Mouse (Mus musculus) midbrain, postnatal 0 days (tissue): Measurements from ENCODE around the gene Cdkn2aip. TPM values are rescaled to one million over a fixed set of nuclear protein-coding genes. Genes with fewer than 3 reads are reported as not detected.

ENCODE experiments used
- ATAC-seq: fragments of 200-750 bp; cut with Nextera tagmentation; 2 replicates; pipeline ENCODE4 v1.8.0; 2017; ENCODE audit warnings: moderate number of reproducible peaks, mild to moderate bottlenecking, moderate TSS enrichment, moderate library complexity; ENCODE audit not compliant: low FRiP score
- DNase-seq: peaks from one replicate; pipeline ENCODE4 v3.0.0-alpha.2; 2015; ENCODE audit warnings: low spot score
- H3K27ac ChIP-seq: fragments of 300-500 bp; sonication (generic); 2 replicates; pipeline ENCODE4 v1.5.1; 2014; ENCODE audit warnings: low read depth, mild to moderate bottlenecking, low read length, mixed read lengths
- H3K27me3 ChIP-seq: fragments of 300-500 bp; sonication (generic); 2 replicates; pipeline ENCODE4 v1.6.1; 2014; ENCODE audit warnings: low read length, control low read depth, mixed read lengths; ENCODE audit not compliant: insufficient read depth
- H3K36me3 ChIP-seq: fragments of 300-500 bp; sonication (generic); 2 replicates; pipeline ENCODE4 v1.6.1; 2014; ENCODE audit warnings: low read length, control low read depth, mixed read lengths; ENCODE audit not compliant: insufficient read depth
- H3K4me1 ChIP-seq: fragments of 300-500 bp; sonication (generic); 2 replicates; pipeline ENCODE4 v1.6.1; 2014; ENCODE audit warnings: mild to moderate bottlenecking, control low read depth, antibody characterized with exemption, low read length, mixed read lengths; ENCODE audit not compliant: insufficient read depth
- H3K4me2 ChIP-seq: fragments of 300-500 bp; sonication (generic); 2 replicates; pipeline ENCODE4 v1.6.1; 2014; ENCODE audit warnings: low read depth, mild to moderate bottlenecking, low read length, mixed read lengths; ENCODE audit not compliant: poor library complexity, severe bottlenecking
- H3K4me3 ChIP-seq: fragments of 300-500 bp; sonication (generic); 2 replicates; pipeline ENCODE4 v1.5.1; 2014; ENCODE audit warnings: low read depth, mild to moderate bottlenecking, low read length, moderate library complexity
- H3K9ac ChIP-seq: fragments of 300-500 bp; sonication (generic); replicated peaks from 2 replicates; pipeline ENCODE4 v1.6.1; 2014; ENCODE audit warnings: mild to moderate bottlenecking, low read length, moderate library complexity, mixed read lengths; ENCODE audit not compliant: poor library complexity, severe bottlenecking
- H3K9me3 ChIP-seq: fragments of 300-500 bp; sonication (generic); 2 replicates; pipeline ENCODE4 v1.6.1; 2016; ENCODE audit warnings: low read length, control low read depth
- CTCF ChIP-seq: IDR thresholded peaks from 2 replicates; pipeline ENCODE4 v1.5.1; 2016; ENCODE audit warnings: antibody characterized with exemption, mild to moderate bottlenecking
- WGBS: fragments of 180-500 bp; shearing (Covaris S2); extraction: QIAGEN DNeasy Blood & Tissue Kit; methylation state at CpG from one replicate; pipeline ENCODE4 v1.1.7; 2014; 5-methylcytosine and 5-hydroxymethylcytosine counted together
- polyA plus RNA-seq: library from polyadenylated mRNA; unstranded; fragments of >200 nt; fragmentation: Nextera tagmentation; extraction: Ambion mirVana; gene quantifications from 2 replicates; pipeline ENCODE4 v1.2.1, GENCODE M21; 2015
- total RNA-seq: library from RNA; depleted of rRNA; stranded (reverse); fragments of >200 nt; gene quantifications from 2 replicates; pipeline ENCODE4 v1.2.3, GENCODE M21; 2014

The Cdkn2aip gene
- total and polyA plus RNA-seq, 2 experiments from 2014 or later, result 19.9 to 23.3 TPM

DNA sequence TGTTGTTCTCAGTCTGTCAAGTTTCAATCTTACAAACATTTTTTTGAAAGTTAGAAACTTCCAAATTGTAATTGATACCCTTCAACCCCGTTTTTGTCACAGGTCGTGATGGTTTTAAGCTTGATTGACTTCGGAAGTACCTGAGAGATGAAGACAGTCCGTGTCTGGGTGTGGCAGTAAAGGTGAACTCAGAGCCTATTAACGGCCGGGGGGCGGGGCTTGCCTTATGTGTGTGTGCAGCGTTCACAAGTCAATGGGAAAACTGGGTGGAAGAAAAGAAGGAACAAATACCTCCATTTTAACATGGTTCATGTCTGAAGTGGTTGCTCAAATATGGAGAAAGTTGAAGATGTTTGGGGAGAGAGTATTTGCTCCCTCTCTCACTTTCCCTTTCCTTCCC is 35.8 kb upstream of the Cdkn2aip start:
- 85% methylated on average over 8 of the region's 8 CpGs for WGBS
- Histone ChIP-seq H3K4me1 (no peaks in the 10 kb centered on the region), H3K4me2 (no peak overlapping the region), H3K4me3 (no peak overlapping the region), H3K9ac (no peak overlapping the region), H3K27ac (no peak overlapping the region), H3K27me3 (no peaks in the 10 kb centered on the region), H3K36me3 (no peaks in the 10 kb centered on the region), H3K9me3 (no peaks in the 10 kb centered on the region)
- ATAC-seq (no peak), DNase-seq (no peak)
- TF ChIP-seq CTCF, result no peak

- H3K4me3 ChIP-seq, result no peak overlapping the region
- no peaks in the 10 kb centered on the region for H3K36me3 ChIP-seq
- H3K9ac ChIP-seq, result no peak overlapping the region
- H3K27me3 ChIP-seq, result no peaks in the 10 kb centered on the region
- no peak overlapping the region for H3K4me2 ChIP-seq
- no peaks in the 10 kb centered on the region for H3K4me1 ChIP-seq
- 77% methylated on average over 12 of the region's 12 CpGs for WGBS
- DNase-seq (no peak), ATAC-seq (no peak)
- no peak overlapping the region for H3K27ac ChIP-seq
- H3K9me3 ChIP-seq, result no peaks in the 10 kb centered on the region
- TF ChIP-seq CTCF, result no peak
Observed at GRCm38 (mm10) chr8:47746304-47746703, 32.6 kb upstream of the Cdkn2aip start.

GRCm38 (mm10) chr8:47745848-47746247 is 32.1 kb upstream of the Cdkn2aip start:
- H3K4me2 ChIP-seq, result no peak overlapping the region
- no peak for TF ChIP-seq CTCF
- ATAC-seq (no peak), DNase-seq (no peak)
- no peaks in the 10 kb centered on the region for H3K9me3 ChIP-seq
- WGBS, result 32% methylated on average over 6 of the region's 6 CpGs
- H3K9ac ChIP-seq, result no peak overlapping the region
- H3K36me3 ChIP-seq, result no peaks in the 10 kb centered on the region
- H3K27me3 ChIP-seq, result no peaks in the 10 kb centered on the region
- no peak overlapping the region for H3K4me3 ChIP-seq
- no peak overlapping the region for H3K27ac ChIP-seq
- no peaks in the 10 kb centered on the region for H3K4me1 ChIP-seq

DNA sequence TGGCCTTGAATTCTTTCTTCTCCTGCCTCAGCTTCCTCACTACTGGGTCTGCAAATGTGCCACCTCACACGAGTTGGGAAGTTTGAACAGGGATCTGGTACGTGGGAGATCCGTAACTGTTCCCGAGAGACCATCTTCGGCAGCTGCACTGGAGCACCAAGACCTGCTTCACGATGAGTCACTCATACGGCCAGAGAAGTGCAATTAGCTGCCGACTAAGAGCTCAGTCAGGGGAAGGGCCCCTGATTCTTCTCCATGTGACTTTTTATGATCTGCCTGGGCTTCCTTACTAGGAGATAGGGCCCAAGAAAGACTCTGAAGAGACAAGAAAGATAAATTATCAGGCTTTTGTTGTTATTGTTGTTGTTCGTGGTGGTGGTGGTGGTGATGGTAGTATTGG is 31.1 kb upstream of the Cdkn2aip start:
- DNase-seq (no peak), ATAC-seq (no peak)
- no peak for TF ChIP-seq CTCF
- H3K36me3 ChIP-seq, result no peaks in the 10 kb centered on the region
- H3K9me3 ChIP-seq, result no peaks in the 10 kb centered on the region
- H3K27me3 ChIP-seq, result no peaks in the 10 kb centered on the region
- no peaks in the 10 kb centered on the region for H3K4me1 ChIP-seq
- H3K9ac ChIP-seq, result no peak overlapping the region
- no peak overlapping the region for H3K27ac ChIP-seq
- H3K4me3 ChIP-seq, result no peak overlapping the region
- H3K4me2 ChIP-seq, result no peak overlapping the region
- 87% methylated on average over 9 of the region's 9 CpGs for WGBS

DNA sequence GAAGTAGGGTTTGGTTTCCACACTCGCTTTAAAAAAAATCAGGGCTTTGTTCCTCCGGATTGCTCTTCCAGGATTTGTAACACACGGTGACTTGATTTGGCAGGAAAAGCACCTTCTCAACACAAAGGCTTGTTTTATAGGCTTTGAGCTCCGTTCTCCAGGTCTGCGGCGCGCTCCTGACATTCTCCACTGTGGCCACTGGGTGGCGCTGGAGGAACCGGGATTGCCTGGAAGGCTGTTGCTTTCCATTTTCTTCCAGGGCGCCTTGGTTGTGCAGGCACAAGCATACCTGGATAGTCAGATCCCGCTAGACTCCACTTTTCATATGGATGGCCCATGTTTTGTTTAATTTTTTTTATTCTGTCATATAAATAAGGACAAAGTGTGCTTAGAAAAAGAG is 29.7 kb upstream of the Cdkn2aip start:
- DNase-seq (peak; percentile 86), ATAC-seq (peak; percentile 58; the same call in 1 of the 2 replicates)
- no peaks in the 10 kb centered on the region for H3K4me1 ChIP-seq
- peak overlapping the region; percentile 41 for H3K4me2 ChIP-seq
- H3K9me3 ChIP-seq, result no peaks in the 10 kb centered on the region
- TF ChIP-seq CTCF, result peak; percentile 98
- no peak overlapping the region for H3K9ac ChIP-seq
- no peak overlapping the region for H3K4me3 ChIP-seq
- WGBS, result 9% methylated on average over 11 of the region's 11 CpGs
- no peak overlapping the region for H3K27ac ChIP-seq
- no peaks in the 10 kb centered on the region for H3K36me3 ChIP-seq
- no peaks in the 10 kb centered on the region for H3K27me3 ChIP-seq

- no peak for DNase-seq
- Histone ChIP-seq H3K4me1 (no peaks in the 10 kb centered on the region), H3K9ac (no peak overlapping the region), H3K27me3 (no peaks in the 10 kb centered on the region), H3K4me2 (peak overlapping the region; percentile 41), H3K36me3 (no peaks in the 10 kb centered on the region), H3K27ac (no peak overlapping the region), H3K4me3 (no peak overlapping the region), H3K9me3 (no peaks in the 10 kb centered on the region)
- TF ChIP-seq CTCF, result no peak
- WGBS, result 41% methylated on average over 8 of the region's 8 CpGs
- ATAC-seq, result no peak
Observed at GRCm38 (mm10) chr8:47742992-47743391, 29.3 kb upstream of the Cdkn2aip start.
